Mouse (Mus musculus) MEL (cell line): ENCODE results near the gene Tmem184b. TPM values are rescaled to one million over a fixed set of nuclear protein-coding genes. Genes with fewer than 3 reads are reported as not detected.

ENCODE experiments used
- DNase-seq: peaks from one replicate; pipeline ENCODE4 v3.0.0; 2011; ENCODE audit warnings: low read depth, low spot score
- H3K27ac ChIP-seq: 2 replicates; pipeline ENCODE4 v1.5.1; 2012; ENCODE audit warnings: low read depth, mild to moderate bottlenecking, control low read depth, low read length, moderate library complexity; ENCODE audit not compliant: control insufficient read depth
- H3K27me3 ChIP-seq, 2 experiments: fragments of 150-350 bp in 1 of 2; sonication (generic) in 1 of 2; 2 replicates each; pipeline ENCODE4 v1.6.1; 2012; ENCODE audit warnings: low read length in 2 of 2, mild to moderate bottlenecking in 2 of 2, improper control_type of control experiment in 1 of 2, moderate library complexity in 1 of 2; ENCODE audit not compliant: insufficient read depth in 2 of 2, control insufficient read depth in 1 of 2
- H3K36me3 ChIP-seq, 2 experiments: 2 replicates each; pipeline ENCODE4 v1.6.1; 2012 to 2014; ENCODE audit warnings: low read length in 2 of 2, improper control_type of control experiment in 1 of 2, inconsistent platforms in 1 of 2, mild to moderate bottlenecking in 1 of 2; ENCODE audit not compliant: insufficient read depth in 2 of 2, control insufficient read depth in 1 of 2
- H3K4me1 ChIP-seq, 2 experiments: fragments of 150-350 bp in 1 of 2; sonication (generic) in 1 of 2; 2 replicates each; pipeline ENCODE4 v1.6.1; 2012; ENCODE audit warnings: low read length in 2 of 2, improper control_type of control experiment in 1 of 2, mild to moderate bottlenecking in 1 of 2; ENCODE audit not compliant: insufficient read depth in 2 of 2, control insufficient read depth in 1 of 2
- H3K4me3 ChIP-seq, 2 experiments: fragments of 150-350 bp in 1 of 2; sonication (generic) in 1 of 2; 2 replicates each; pipeline ENCODE4 v1.5.1; 2012; ENCODE audit warnings: low read depth in 2 of 2, low read length in 2 of 2, mild to moderate bottlenecking in 2 of 2, moderate library complexity in 2 of 2, control low read depth in 1 of 2, improper control_type of control experiment in 1 of 2; ENCODE audit not compliant: control insufficient read depth in 1 of 2, insufficient read depth in 1 of 2
- H3K79me2 ChIP-seq: 2 replicates; pipeline ENCODE4 v1.6.1; 2012; ENCODE audit warnings: mild to moderate bottlenecking, low read length, moderate library complexity; ENCODE audit not compliant: control insufficient read depth, poor library complexity, insufficient read depth
- H3K9ac ChIP-seq: 2 replicates; pipeline ENCODE4 v1.6.1; 2012; ENCODE audit warnings: low read depth, mild to moderate bottlenecking, control low read depth, low read length, moderate library complexity; ENCODE audit not compliant: control insufficient read depth, poor library complexity, severe bottlenecking
- H3K9me3 ChIP-seq: fragments of 150-350 bp; sonication (generic); replicated peaks from 2 replicates; pipeline ENCODE4 v1.6.1; 2012; ENCODE audit warnings: mild to moderate bottlenecking, low read length, improper control_type of control experiment, moderate library complexity; ENCODE audit not compliant: insufficient read depth
- CHD2 ChIP-seq: IDR thresholded peaks from 2 replicates; pipeline ENCODE4 v1.6.1; 2011; ENCODE audit warnings: low read length, improper control_type of control experiment
- E2F4 ChIP-seq: IDR thresholded peaks from 2 replicates; pipeline ENCODE4 v1.6.1; 2011; ENCODE audit warnings: low read depth, low read length, improper control_type of control experiment, borderline replicate concordance
- EP300 ChIP-seq, 2 experiments: IDR thresholded peaks; 2 replicates each; pipeline ENCODE4 v1.6.1; 2011; ENCODE audit warnings: improper control_type of control experiment in 2 of 2, low read length in 2 of 2, low read depth in 1 of 2, mild to moderate bottlenecking in 1 of 2
- ETS1 ChIP-seq: IDR thresholded peaks from 2 replicates; pipeline ENCODE4 v1.6.1; 2012; ENCODE audit warnings: low read depth, mild to moderate bottlenecking, inconsistent platforms, low read length, improper control_type of control experiment, moderate library complexity
- GABPA ChIP-seq: IDR thresholded peaks from 2 replicates; pipeline ENCODE4 v1.6.1; 2012; ENCODE audit warnings: low read depth, mild to moderate bottlenecking, inconsistent platforms, low read length, improper control_type of control experiment, moderate library complexity
- GATA1 ChIP-seq: IDR thresholded peaks from 2 replicates; pipeline ENCODE4 v1.6.1; 2011; ENCODE audit warnings: low read depth, low read length, improper control_type of control experiment
- KAT2A ChIP-seq: conservative IDR thresholded peaks from 2 replicates; pipeline ENCODE4 v1.6.1; 2012; ENCODE audit warnings: low read depth, low read length, improper control_type of control experiment, inconsistent platforms
- MEF2A ChIP-seq: IDR thresholded peaks from 2 replicates; pipeline ENCODE4 v1.6.1; 2014; ENCODE audit warnings: low read depth, mild to moderate bottlenecking, inconsistent platforms, low read length, improper control_type of control experiment; ENCODE audit not compliant: poor library complexity, insufficient replicate concordance, severe bottlenecking; ENCODE audit errors: extremely low read depth
- NELFE ChIP-seq: IDR thresholded peaks from 2 replicates; pipeline ENCODE4 v1.6.1; 2011; ENCODE audit warnings: low read depth, low read length, improper control_type of control experiment
- POLR2A ChIP-seq, 2 experiments: IDR thresholded peaks; 2 replicates each; pipeline ENCODE4 v1.6.1; 2011 to 2012; ENCODE audit warnings: low read length in 2 of 2, mild to moderate bottlenecking in 2 of 2, control low read depth in 1 of 2, improper control_type of control experiment in 1 of 2, low read depth in 1 of 2, moderate library complexity in 1 of 2; ENCODE audit not compliant: control insufficient read depth in 1 of 2, insufficient read depth in 1 of 2, poor library complexity in 1 of 2
- POLR2AphosphoS2 ChIP-seq: IDR thresholded peaks from 2 replicates; pipeline ENCODE4 v1.6.1; 2011; ENCODE audit warnings: low read length, improper control_type of control experiment
- RAD21 ChIP-seq: IDR thresholded peaks from 2 replicates; pipeline ENCODE4 v1.6.1; 2011; ENCODE audit warnings: mild to moderate bottlenecking, low read depth, low read length, improper control_type of control experiment
- SMC3 ChIP-seq: IDR thresholded peaks from 2 replicates; pipeline ENCODE4 v1.6.1; 2011; ENCODE audit warnings: low read depth, low read length, improper control_type of control experiment
- TAL1 ChIP-seq: IDR thresholded peaks from 2 replicates; pipeline ENCODE4 v1.6.1; 2012; ENCODE audit warnings: mild to moderate bottlenecking, inconsistent platforms, low read length, moderate library complexity, mixed read lengths
- TBP ChIP-seq: IDR thresholded peaks from 2 replicates; pipeline ENCODE4 v1.8.0; 2011; ENCODE audit warnings: low read depth, low read length, improper control_type of control experiment
- USF1 ChIP-seq: IDR thresholded peaks from 2 replicates; pipeline ENCODE4 v1.6.1; 2014; ENCODE audit warnings: low read depth, mild to moderate bottlenecking, inconsistent platforms, low read length, improper control_type of control experiment, moderate library complexity
- USF2 ChIP-seq, 2 experiments: IDR thresholded peaks; 2 replicates each; pipeline ENCODE4 v1.6.1; 2011 to 2012; ENCODE audit warnings: improper control_type of control experiment in 2 of 2, low read length in 2 of 2, borderline replicate concordance in 1 of 2, inconsistent platforms in 1 of 2, low read depth in 1 of 2, mild to moderate bottlenecking in 1 of 2; ENCODE audit not compliant: insufficient read depth in 1 of 2
- ZKSCAN1 ChIP-seq: IDR thresholded peaks from 2 replicates; pipeline ENCODE4 v1.6.1; 2012; ENCODE audit warnings: low read depth, mild to moderate bottlenecking, inconsistent platforms, low read length, improper control_type of control experiment, moderate library complexity
- ZMIZ1 ChIP-seq: IDR thresholded peaks from 2 replicates; pipeline ENCODE4 v1.6.1; 2012; ENCODE audit warnings: low read depth, mild to moderate bottlenecking, inconsistent platforms, low read length, improper control_type of control experiment, moderate library complexity
- ZNF384 ChIP-seq: IDR thresholded peaks from 2 replicates; pipeline ENCODE4 v1.6.1; 2012; ENCODE audit warnings: low read depth, mild to moderate bottlenecking, inconsistent platforms, low read length, improper control_type of control experiment
- polyA plus RNA-seq, 2 experiments: library from polyadenylated mRNA; stranded (reverse) in 1 of 2; unstranded in 1 of 2; fragments of >175 nt in 1 of 2; fragments of >200 nt in 1 of 2; gene quantifications; 2 replicates each; pipeline versions ENCODE4 v1.2.1 to v1.2.4; 2012; ENCODE audit warnings: low replicate concordance in 2 of 2, low read depth in 1 of 2; ENCODE audit not compliant: insufficient read length in 2 of 2, insufficient read depth in 1 of 2, missing spikeins in 1 of 2
- total RNA-seq: library from RNA; depleted of rRNA; stranded (reverse); fragments of 300-350 nt; gene quantifications from 2 replicates; pipeline ENCODE4 v1.2.3, GENCODE M21; 2012

Tmem184b gene
- total and polyA plus RNA-seq, 3 experiments, result 7.5 to 28.4 TPM; not detected in 1

DNA sequence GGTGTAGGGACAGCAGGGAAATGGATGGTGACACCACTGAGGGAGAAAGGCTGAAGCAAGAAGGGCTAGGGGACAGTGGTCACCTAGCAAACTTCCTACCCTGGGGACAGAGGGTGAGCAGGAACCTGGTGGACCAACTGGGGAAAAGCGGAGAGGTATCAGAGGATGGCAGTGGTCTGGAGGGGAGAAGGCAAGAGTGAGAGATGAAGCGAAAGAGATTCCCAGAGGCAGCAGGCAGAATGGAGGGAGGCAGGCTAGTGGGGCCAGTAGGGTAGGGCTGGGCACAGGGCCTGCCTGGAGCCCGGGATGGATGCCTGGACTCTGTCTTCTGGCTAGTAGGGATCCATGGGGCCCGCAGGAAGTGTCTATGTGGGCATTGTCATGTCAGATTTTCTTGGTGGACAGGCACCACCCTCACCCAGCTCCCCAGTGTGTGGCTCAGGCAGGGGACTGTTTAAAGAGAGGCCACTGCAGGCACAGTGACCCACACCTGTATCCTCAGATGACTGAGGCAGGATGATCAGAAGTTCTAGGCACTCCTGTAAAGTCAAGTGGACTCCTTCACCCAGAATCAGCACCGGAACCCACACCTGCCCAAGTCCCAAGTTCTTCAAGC is 49.6 kb downstream of the Tmem184b start:
- DNase-seq, result no peak
- H3K9me3 ChIP-seq, result no peaks in the 10 kb centered on the region
- H3K36me3 ChIP-seq, result no peaks in the 10 kb centered on the region
- TF ChIP-seq NELFE (no peak), ETS1 (no peak), TAL1 (no peak), RAD21 (no peak), TBP (no peak), USF2 (IDR thresholded peaks at IDR 0.05; ENCODE audit: borderline replicate concordance in 1 of 2, insufficient read depth in 1 of 2, low read depth in 1 of 2, low read length in 2 of 2) (no peak), POLR2AphosphoS2 (no peak), CHD2 (no peak), ZNF384 (no peak), POLR2A (IDR thresholded peaks at IDR 0.05; ENCODE audit: control insufficient read depth in 1 of 2, insufficient read depth in 1 of 2, low read depth in 1 of 2, low read length in 2 of 2, poor library complexity in 1 of 2) (no peak), ZMIZ1 (no peak), EP300 (IDR thresholded peaks at IDR 0.05; ENCODE audit: low read depth in 1 of 2, low read length in 2 of 2) (no peak), GATA1 (no peak), MEF2A (no peak), SMC3 (no peak), KAT2A (no peak), E2F4 (no peak)
- TF ChIP-seq, all 39 proteins: peak for 0
- Histone ChIP-seq H3K4me3 (no peak overlapping the region), H3K79me2 (no peaks in the 10 kb centered on the region), H3K27ac (no peak overlapping the region), H3K4me1 (peaks cover 0 to 3% of the 10 kb centered on the region in 2 experiments; a peak in 1 of 4 replicates), H3K9ac (no peak overlapping the region), H3K27me3 (no peaks in the 10 kb centered on the region)

- H3K4me1 ChIP-seq, result peaks cover 0 to 7% of the 10 kb centered on the region in 2 experiments; a peak in 3 of 4 replicates
- no peak overlapping the region for H3K9ac ChIP-seq
- H3K27ac ChIP-seq, result no peak overlapping the region
- H3K36me3 ChIP-seq, result no peaks in the 10 kb centered on the region
- H3K4me3 ChIP-seq, result no peak overlapping the region
- no peaks in the 10 kb centered on the region for H3K9me3 ChIP-seq
- no peaks in the 10 kb centered on the region; the same call in 1 of the 2 replicates for H3K79me2 ChIP-seq
- no peak for DNase-seq
- no peaks in the 10 kb centered on the region for H3K27me3 ChIP-seq
- TF ChIP-seq GABPA, result no peak
- no peak for TF ChIP-seq USF1
- no peak for TF ChIP-seq ZKSCAN1
- no peak for TF ChIP-seq POLR2AphosphoS2
These were observed 50.9 kb downstream of the Tmem184b start for GRCm38 (mm10) chr15:79352479-79352878.
